Mouse (Mus musculus) thymus, postnatal 4 days (tissue): Measurements from ENCODE around the gene Agmo.

Experiments
- DNase-seq: peaks from one replicate; pipeline ENCODE4 v3.0.0; 2021

Agmo gene

GRCm38 (mm10) chr12:37442486-37443013 is 201.1 kb downstream of the Agmo start:
- DNase-seq = no peak

- no peak for DNase-seq
These were observed 203.8 kb downstream of the Agmo start for GRCm38 (mm10) chr12:37445255-37445654.

GRCm38 (mm10) chr12:37449597-37449996 is 208.2 kb downstream of the Agmo start:
- DNase-seq = no peak

GRCm38 (mm10) chr12:37450366-37451156 is 209.1 kb downstream of the Agmo start:
- DNase-seq = peak; percentile 51

DNA sequence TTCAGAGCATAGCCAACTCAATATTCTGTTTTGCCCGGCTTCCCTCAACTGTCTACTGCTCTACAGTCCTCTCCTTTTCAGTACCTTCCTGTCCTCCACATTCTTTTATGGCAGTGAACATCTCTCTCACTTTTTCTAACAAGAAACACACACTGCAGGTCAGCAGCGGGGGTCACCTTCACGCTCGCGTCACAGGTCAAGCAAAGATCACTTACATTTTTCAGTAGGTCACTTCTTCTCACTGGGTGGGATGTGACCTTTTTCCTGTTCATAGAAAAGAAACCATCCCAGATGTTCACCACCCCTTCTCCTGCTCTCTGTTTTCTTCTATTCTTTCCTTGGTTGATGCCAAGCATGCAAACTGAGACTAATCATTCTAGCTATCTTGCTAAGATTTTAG is 230.2 kb downstream of the Agmo start:
- DNase-seq = no peak

DNA sequence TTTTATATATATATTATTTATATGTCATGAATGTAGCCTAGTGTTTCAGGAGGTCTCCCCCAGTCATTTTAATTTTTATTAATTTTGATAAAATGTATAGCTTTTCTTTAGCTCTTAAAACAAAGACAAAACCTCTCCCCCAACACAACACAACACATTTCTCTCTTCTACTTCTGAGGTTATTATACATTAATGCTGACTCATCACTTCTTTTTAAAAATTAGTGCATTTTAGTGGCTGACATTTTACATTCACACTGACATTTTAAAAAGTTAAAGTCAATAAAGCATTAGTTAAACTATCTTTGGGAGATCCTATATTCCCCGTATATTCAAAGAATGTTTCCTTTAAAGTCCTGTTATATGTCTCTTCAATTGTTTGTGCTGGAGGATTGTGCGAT is 235.4 kb downstream of the Agmo start:
- DNase-seq = no peak

- no peak for DNase-seq
These were observed 246.6 kb downstream of the Agmo start for GRCm38 (mm10) chr12:37487991-37488390.

DNA sequence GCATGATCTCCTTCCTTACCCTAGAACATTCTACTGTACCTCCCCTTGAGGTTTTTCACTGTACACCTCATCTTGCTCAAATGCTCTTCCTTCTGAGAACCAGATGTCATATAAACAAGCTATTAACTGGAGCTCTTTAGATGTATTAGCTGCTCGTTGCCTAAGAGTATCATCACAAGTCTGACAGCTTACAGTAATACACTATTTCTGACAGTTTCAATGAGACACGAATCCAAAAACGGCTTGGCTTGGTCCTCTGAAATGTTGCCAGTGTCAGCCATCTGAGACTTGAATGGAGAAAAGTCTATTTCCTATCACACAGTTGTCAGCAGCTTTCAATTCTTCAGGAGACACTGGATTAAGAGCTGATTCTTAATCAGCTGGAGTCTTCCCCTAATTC is 257.4 kb downstream of the Agmo start:
- no peak for DNase-seq

DNA sequence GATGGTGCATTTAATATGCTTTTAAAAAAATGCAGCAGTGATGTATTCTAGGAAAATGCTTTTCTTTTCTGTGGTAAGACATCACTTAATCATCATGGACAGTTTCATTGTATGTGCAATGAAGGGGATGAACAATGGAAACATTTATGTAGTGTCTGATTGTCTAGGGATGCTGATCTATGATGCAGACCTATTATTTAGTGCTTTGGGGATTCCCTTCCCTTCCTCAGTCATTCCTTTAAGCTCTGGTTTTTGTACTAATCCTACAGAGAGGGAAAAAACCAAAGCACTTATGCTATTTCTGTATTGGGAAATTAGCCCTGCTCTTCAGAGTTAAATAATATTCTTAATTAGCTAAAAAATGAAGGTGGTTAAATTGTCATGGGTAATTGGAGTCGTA is 266.0 kb downstream of the Agmo start:
- no peak for DNase-seq

GRCm38 (mm10) chr12:37507826-37508225 is 266.4 kb downstream of the Agmo start:
- DNase-seq = no peak

DNA sequence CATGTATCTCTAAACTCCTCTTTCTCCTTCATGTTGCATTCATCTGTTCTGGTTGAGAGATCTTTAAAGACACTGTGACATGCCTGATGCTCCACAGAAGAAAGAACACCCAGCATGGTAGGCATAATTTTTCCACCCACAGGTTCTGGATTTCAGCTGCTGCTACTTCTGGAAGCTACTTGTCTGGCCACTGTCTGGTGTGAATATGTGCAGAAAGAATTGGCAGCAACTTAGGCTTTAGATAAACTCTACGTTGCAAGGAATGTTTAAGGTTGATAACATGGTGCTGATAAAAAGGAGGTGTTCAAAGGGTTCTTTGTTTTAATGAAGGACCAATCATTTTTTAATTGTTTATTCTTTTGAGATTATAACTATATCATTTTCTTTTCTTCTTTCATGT is 280.3 kb downstream of the Agmo start:
- DNase-seq = no peak

- DNase-seq = no peak
These were observed 283.2 kb downstream of the Agmo start for GRCm38 (mm10) chr12:37524662-37525061.

DNA sequence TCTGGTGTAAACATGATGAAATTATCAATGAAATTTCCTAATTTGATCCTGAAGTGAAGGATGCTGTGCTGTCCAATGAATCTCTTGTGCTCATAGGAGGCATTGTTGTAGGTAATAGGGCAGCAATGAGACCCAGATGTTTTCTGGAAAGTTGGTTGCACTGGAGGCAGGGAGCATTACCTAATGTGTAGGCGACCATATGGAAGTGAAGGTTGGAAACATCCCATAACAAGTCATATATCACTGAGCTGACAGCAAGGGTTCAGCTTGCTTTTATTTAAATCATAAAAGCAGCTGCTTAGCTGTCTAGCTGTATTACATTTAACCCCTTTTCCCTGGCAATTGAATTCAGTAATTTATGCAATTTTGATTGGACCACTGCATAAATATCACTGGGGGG is 299.6 kb downstream of the Agmo start:
- no peak for DNase-seq

DNA sequence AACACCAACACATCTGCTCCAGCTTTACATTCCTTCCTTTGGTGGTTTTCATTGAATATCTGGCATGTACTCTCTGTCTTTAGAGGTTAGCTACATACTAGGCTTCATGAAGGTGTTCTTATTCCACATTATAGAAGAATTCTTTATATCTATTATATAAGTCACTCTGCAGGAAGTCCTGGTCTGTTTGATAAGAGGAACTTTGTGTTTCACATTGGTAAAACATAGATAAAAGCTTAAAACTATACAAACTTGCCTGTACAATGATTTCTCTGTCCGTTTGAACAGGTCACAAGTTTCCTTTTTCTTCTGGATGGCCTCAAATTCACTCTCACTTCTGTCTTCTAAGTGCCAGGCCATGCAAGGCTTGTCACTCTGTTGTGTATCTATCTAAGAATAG is 316.8 kb downstream of the Agmo start:
- no peak for DNase-seq

- DNase-seq = no peak
These were observed 324.6 kb downstream of the Agmo start for GRCm38 (mm10) chr12:37565882-37566596.

DNA sequence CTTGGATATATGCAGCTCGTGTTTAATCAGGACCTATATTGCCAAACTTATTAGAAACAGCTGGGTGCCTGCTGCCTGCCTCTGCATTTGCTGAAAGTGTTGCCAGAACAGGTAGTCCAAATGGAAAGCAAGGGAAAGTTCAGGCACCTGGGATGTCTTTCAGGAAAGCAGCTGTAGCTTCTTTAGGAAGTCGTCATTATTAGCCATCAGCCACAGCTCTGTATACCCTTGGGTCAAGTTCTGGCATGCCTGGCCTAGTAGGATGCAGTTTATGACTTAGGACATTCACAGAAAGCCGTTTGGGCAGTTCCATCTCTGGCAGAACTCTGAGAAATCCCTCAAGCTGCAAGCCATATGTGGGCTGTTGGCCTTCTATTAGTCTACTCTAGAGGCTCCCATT is 330.5 kb downstream of the Agmo start:
- DNase-seq = no peak

GRCm38 (mm10) chr12:37582777-37583176 is 341.3 kb downstream of the Agmo start:
- no peak for DNase-seq

DNA sequence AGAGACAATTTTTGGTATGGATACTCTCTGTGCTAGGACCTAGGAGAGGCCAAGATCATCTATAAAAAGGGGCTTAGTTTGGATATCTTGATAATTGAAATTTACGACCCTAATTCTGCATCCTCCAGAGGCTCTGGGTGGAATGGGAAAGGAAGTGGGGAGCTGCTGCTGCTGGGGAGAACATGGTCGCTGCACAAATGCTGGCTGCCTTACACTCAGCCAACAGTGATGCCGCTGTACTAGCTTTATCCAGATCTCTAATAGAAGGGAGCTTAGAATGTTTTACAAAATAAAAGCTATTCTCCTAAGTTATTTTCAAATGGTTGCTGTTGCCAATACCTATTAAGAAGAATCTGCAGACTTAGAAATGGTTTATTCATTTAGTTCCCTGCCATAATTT is 351.4 kb downstream of the Agmo start:
- no peak for DNase-seq

DNA sequence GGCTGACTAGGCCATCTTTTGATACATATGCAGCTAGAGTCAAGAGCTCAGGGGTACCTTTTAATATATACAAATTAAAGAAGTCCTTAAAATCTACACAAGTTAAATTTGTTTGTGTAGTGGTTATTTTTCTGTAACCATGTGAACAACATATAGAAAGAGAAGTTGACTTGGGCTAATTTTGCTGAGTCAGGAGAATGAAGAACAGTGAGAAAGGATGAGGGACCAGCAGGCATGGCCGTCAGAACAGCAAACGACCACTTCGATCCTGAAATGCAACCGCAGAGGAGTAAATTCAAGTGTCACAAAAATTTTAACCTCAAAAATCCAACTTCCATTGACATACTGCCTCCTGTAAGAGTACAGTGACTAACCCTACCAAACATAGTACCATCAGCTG is 371.4 kb downstream of the Agmo start:
- no peak for DNase-seq

GRCm38 (mm10) chr12:37614769-37615168 is 373.3 kb downstream of the Agmo start:
- no peak for DNase-seq

DNA sequence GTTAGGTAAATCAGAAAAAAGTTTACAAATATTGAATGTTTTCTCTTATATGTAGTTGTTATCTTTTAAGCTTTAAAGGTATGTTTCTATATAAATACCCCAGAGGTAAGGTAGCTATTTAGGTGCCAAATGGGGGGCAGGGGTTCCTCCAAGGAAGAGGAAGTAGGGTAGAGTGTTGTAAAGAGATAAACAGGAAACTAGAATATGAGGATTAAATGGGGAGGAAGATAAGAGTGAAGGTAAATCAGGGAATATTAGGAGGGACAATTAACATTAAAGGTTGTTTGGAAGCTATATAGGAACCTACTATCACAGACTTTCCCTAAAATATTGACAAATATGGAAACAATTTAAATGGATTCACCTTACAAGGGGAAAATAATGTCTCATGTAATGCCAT is 382.6 kb downstream of the Agmo start:
- DNase-seq = no peak
